Mouse (Mus musculus) stomach, embryonic 16.5 days (tissue): Measurements from ENCODE around the gene Cracr2b. TPM values are rescaled to one million over a fixed set of nuclear protein-coding genes. Genes with fewer than 3 reads are reported as not detected.

ENCODE experiments used
- ATAC-seq: fragments of 200-750 bp; cut with Nextera tagmentation; 2 replicates; pipeline ENCODE4 v1.8.0; 2017; ENCODE audit warnings: moderate number of reproducible peaks, moderate TSS enrichment; ENCODE audit not compliant: insufficient read depth, low FRiP score
- H3K27ac ChIP-seq: fragments of 300-500 bp; sonication (generic); 2 replicates; pipeline ENCODE4 v1.5.1; 2014; ENCODE audit warnings: low read length
- H3K27me3 ChIP-seq: fragments of 300-500 bp; sonication (generic); 2 replicates; pipeline ENCODE4 v1.6.1; 2014; ENCODE audit warnings: low read length, control low read depth, mixed read lengths; ENCODE audit not compliant: control insufficient read depth, insufficient read depth
- H3K36me3 ChIP-seq: fragments of 300-500 bp; sonication (generic); 2 replicates; pipeline ENCODE4 v1.6.1; 2014; ENCODE audit warnings: low read length; ENCODE audit not compliant: control insufficient read depth, insufficient read depth
- H3K4me1 ChIP-seq: fragments of 300-500 bp; sonication (generic); 2 replicates; pipeline ENCODE4 v1.6.1; 2014; ENCODE audit warnings: low read length, control low read depth, mixed read lengths; ENCODE audit not compliant: control insufficient read depth, insufficient read depth
- H3K4me2 ChIP-seq: fragments of 300-500 bp; sonication (generic); 2 replicates; pipeline ENCODE4 v1.6.1; 2014; ENCODE audit warnings: low read depth, low read length, mixed read lengths
- H3K4me3 ChIP-seq: fragments of 300-500 bp; sonication (generic); replicated peaks from 2 replicates; pipeline ENCODE4 v1.5.1; 2014; ENCODE audit warnings: mild to moderate bottlenecking, low read length
- H3K9ac ChIP-seq: fragments of 300-500 bp; sonication (generic); 2 replicates; pipeline ENCODE4 v1.6.1; 2014; ENCODE audit warnings: low read length
- H3K9me3 ChIP-seq: fragments of 300-500 bp; sonication (generic); replicated peaks from 2 replicates; pipeline ENCODE4 v1.6.1; 2016; ENCODE audit warnings: low read length, control low read depth; ENCODE audit not compliant: control insufficient read depth
- WGBS: fragments of 180-500 bp; shearing (Covaris S2); extraction: QIAGEN DNeasy Blood & Tissue Kit; methylation state at CpG from one replicate; pipeline ENCODE4 v1.1.7; 2014; 5-methylcytosine and 5-hydroxymethylcytosine counted together
- polyA plus RNA-seq: library from polyadenylated mRNA; unstranded; fragments of >200 nt; fragmentation: Nextera tagmentation; extraction: Ambion mirVana; gene quantifications from 2 replicates; pipeline ENCODE4 v1.2.1, GENCODE M21; 2015

The Cracr2b gene
- polyA plus RNA-seq, 1 experiment from 2014 or later = 21.4 TPM

DNA sequence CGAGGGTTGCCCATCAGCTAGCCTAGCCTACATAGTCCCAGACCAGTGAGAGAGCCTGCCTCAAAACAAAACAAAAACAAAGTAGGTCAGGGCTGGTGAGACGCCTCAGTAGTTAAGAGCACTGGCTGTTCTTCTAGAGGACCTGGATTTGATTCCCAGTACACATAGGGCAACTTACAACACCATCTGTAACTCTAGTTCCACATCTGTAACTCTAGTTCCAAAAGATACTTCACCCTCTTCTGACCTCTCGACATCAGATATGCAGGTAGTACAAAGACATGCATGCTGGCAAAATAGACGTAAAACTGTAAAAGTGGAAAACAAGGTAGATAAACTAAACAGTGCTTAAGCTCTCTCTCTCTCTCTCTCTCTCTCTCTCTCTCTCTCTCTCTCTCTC, 37.1 kb upstream of the Cracr2b start:
- Histone ChIP-seq H3K36me3 (no peaks in the 10 kb centered on the region), H3K4me3 (no peak overlapping the region), H3K9ac (no peak overlapping the region), H3K27me3 (no peaks in the 10 kb centered on the region), H3K4me1 (no peaks in the 10 kb centered on the region), H3K27ac (no peak overlapping the region), H3K4me2 (no peak overlapping the region), H3K9me3 (no peaks in the 10 kb centered on the region)
- ATAC-seq = no peak
- WGBS = 58% methylated on average over 4 of the region's 4 CpGs

GRCm38 (mm10) chr7:141426948-141427730, 33.8 kb upstream of the Cracr2b start:
- Histone ChIP-seq H3K27me3 (no peaks in the 10 kb centered on the region), H3K4me2 (no peak overlapping the region), H3K36me3 (no peaks in the 10 kb centered on the region), H3K9me3 (no peaks in the 10 kb centered on the region), H3K27ac (no peak overlapping the region), H3K9ac (no peak overlapping the region), H3K4me3 (no peak overlapping the region), H3K4me1 (peaks cover 9% of the 10 kb centered on the region)
- no peak for ATAC-seq
- WGBS = 80% methylated on average over 12 of the region's 12 CpGs

DNA sequence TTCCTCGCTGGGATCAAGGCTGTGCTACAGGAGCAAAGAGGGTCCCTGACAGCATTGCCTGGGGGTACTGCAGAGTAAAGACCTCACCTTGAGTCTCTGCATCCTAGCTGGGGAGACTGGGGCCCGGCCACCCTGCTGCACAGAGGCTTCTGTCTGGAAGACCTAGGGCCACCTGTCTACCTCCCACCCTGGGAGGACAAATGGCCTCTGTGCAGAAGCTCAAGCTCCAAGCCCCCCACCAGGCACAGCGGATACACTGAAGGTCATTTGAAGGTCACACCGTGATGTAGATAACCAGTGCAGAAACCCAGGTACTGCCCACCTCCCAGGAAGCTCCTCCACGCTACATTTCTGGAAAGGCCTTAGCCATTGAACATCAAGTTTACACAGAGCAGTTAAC, 32.2 kb upstream of the Cracr2b start:
- Histone ChIP-seq H3K4me2 (0 out of 2 replicates have a peak overlapping the region, but pooled peaks have one; percentile 38), H3K4me3 (peak overlapping the region; percentile 9; the same call in 1 of the 2 replicates), H3K27ac (no peak overlapping the region), H3K9ac (no peak overlapping the region), H3K27me3 (no peaks in the 10 kb centered on the region), H3K9me3 (no peaks in the 10 kb centered on the region), H3K4me1 (peaks cover 10% of the 10 kb centered on the region), H3K36me3 (no peaks in the 10 kb centered on the region)
- ATAC-seq = no peak
- 41% methylated on average over 5 of the region's 5 CpGs for WGBS

GRCm38 (mm10) chr7:141429310-141429709, 31.6 kb upstream of the Cracr2b start, which contains the start of gene Cend1:
Gene Cend1 (minus strand): TSS chr7:141429491.
- Histone ChIP-seq H3K4me1 (peaks cover 16% of the 10 kb centered on the region), H3K9me3 (no peaks in the 10 kb centered on the region), H3K9ac (0 out of 2 replicates have a peak within 1 kb of the TSS, but pooled peaks have one; percentile 23), H3K4me2 (peak within 1 kb of the TSS; percentile 38; the same call in 1 of the 2 replicates), H3K27ac (no peak within 1 kb of the TSS), H3K27me3 (no peaks in the 10 kb centered on the region), H3K36me3 (no peaks in the 10 kb centered on the region), H3K4me3 (peak within 1 kb of the TSS; percentile 9; the same call in 1 of the 2 replicates)
- peak; percentile 55 for ATAC-seq
- 6% methylated on average over 19 of the region's 19 CpGs for WGBS

- Histone ChIP-seq H3K9ac (no peak overlapping the region), H3K9me3 (no peaks in the 10 kb centered on the region), H3K36me3 (no peaks in the 10 kb centered on the region), H3K27ac (no peak overlapping the region), H3K4me2 (no peak overlapping the region), H3K4me1 (peaks cover 23% of the 10 kb centered on the region), H3K27me3 (no peaks in the 10 kb centered on the region), H3K4me3 (no peak overlapping the region)
- WGBS = 56% methylated on average over 9 of the region's 9 CpGs
- ATAC-seq = no peak
Observed at GRCm38 (mm10) chr7:141429840-141430584, 30.9 kb upstream of the Cracr2b start.

- 91% methylated on average over 9 of the region's 9 CpGs for WGBS
- H3K4me2 ChIP-seq = no peak overlapping the region
- no peak overlapping the region for H3K9ac ChIP-seq
- H3K27ac ChIP-seq = no peak overlapping the region
- H3K27me3 ChIP-seq = no peaks in the 10 kb centered on the region
- no peak overlapping the region for H3K4me3 ChIP-seq
- ATAC-seq = no peak
- H3K4me1 ChIP-seq = peaks cover 29% of the 10 kb centered on the region
- H3K9me3 ChIP-seq = no peaks in the 10 kb centered on the region
- no peaks in the 10 kb centered on the region for H3K36me3 ChIP-seq
Observed at GRCm38 (mm10) chr7:141430585-141431240, 30.2 kb upstream of the Cracr2b start.

- no peaks in the 10 kb centered on the region for H3K36me3 ChIP-seq
- no peak overlapping the region for H3K9ac ChIP-seq
- no peak overlapping the region for H3K4me3 ChIP-seq
- H3K4me2 ChIP-seq = no peak overlapping the region
- no peaks in the 10 kb centered on the region for H3K27me3 ChIP-seq
- H3K9me3 ChIP-seq = no peaks in the 10 kb centered on the region
- WGBS = 95% methylated on average over 19 of the region's 19 CpGs
- no peak for ATAC-seq
- peaks cover 30% of the 10 kb centered on the region for H3K4me1 ChIP-seq
- no peak overlapping the region for H3K27ac ChIP-seq
Observed at GRCm38 (mm10) chr7:141431434-141432185, 29.3 kb upstream of the Cracr2b start.

DNA sequence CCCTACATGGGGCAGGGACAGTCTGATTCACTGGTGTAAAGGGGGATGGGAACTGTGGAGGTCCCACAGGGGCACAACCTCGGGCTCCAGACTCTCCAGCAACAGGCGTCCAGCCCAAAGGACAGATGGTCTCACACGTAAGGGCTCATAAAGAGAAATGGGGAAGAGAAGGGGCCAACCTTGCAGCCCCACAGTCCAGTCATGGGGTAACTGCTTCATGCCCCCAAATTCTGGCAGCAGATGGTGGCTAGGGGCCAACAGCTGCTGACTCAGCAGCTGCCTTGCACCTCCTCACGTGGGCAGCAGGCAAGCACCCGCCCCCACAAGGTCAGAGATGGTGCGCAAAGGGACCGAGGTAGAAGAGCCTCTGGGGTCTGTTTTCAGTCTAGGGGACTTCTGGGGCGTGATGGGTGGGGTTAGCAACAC, 28.7 kb upstream of the Cracr2b start:
- no peaks in the 10 kb centered on the region for H3K36me3 ChIP-seq
- WGBS = 80% methylated on average over 8 of the region's 8 CpGs
- H3K9me3 ChIP-seq = no peaks in the 10 kb centered on the region
- no peak overlapping the region for H3K4me2 ChIP-seq
- H3K9ac ChIP-seq = no peak overlapping the region
- H3K27ac ChIP-seq = no peak overlapping the region
- H3K4me1 ChIP-seq = peaks cover 33% of the 10 kb centered on the region
- no peak overlapping the region for H3K4me3 ChIP-seq
- no peak for ATAC-seq
- H3K27me3 ChIP-seq = no peaks in the 10 kb centered on the region
